Mouse (Mus musculus): Measurements from ENCODE around the gene Pde11a. TPM values are rescaled to one million over a fixed set of nuclear protein-coding genes. Genes with fewer than 3 reads are reported as not detected.

The Pde11a gene
- total and polyA plus RNA-seq, 3 experiments = 0.04 to 2.3 (median 0.38) TPM

DNA sequence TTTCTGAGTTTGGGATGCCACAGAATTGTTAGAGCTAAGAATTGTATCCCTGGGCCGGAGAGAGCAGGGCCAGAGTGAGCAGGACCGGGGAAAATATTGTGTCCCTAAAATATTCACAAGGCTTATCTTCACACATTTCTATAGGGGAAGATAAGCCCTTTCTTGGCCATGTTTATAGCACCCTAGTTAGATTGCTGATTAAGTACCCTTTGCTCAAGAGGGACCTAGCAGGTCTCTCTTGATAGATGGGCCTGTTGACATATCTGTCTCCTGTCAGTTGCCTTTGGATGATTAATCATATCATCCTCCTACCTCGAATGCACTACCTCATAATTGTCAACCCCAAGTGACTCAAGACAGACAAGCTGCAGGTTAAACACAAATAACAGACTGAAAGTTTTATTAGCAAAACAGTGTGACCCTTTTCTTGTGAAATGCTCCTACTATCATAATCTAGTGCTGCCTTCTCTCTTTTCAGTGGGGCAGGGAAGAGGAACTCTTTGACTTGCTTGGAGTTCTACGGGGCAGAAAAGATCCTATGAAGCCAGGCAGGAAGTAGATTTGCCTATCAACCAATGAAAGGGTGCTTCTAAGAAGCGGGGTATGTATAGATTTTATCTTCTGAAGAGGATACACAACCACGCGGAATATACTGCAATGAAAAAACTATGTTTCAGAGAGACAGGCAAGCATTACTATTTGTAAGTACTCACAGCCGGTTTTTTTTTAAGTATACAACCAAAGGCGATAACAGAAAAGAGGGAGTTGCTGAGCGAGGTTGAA lies 100.7 kb downstream of the Pde11a start:
- Histone ChIP-seq H3K4me3 (ENCODE audit: low read depth, low read length) (no peak overlapping the region; the same call in 1 of the 2 replicates), H3K36me3 (replicated peaks) (no peaks in the 10 kb centered on the region), H3K9me3 (replicated peaks) (no peaks in the 10 kb centered on the region), H3K4me1 (ENCODE audit: insufficient read depth, low read depth, low read length) (peaks cover 26% of the 10 kb centered on the region), H3K27me3 (ENCODE audit: insufficient read depth, low read length) (no peaks in the 10 kb centered on the region)
- TF ChIP-seq CTCF (IDR thresholded peaks at IDR 0.05; ENCODE audit: low read depth, low read length) = no peak
- TF ChIP-seq TAL1 (conservative IDR thresholded peaks at IDR 0.05; ENCODE audit: low read depth, low read length) = no peak
- no peak for TF ChIP-seq POLR2AphosphoS5 (IDR thresholded peaks at IDR 0.05; ENCODE audit: insufficient replicate concordance, low read depth, low read length)
- TF ChIP-seq GATA2 (IDR thresholded peaks at IDR 0.05; ENCODE audit: borderline replicate concordance, low read depth, low read length) = no peak
- no peak for TF ChIP-seq GATA1 (IDR thresholded peaks at IDR 0.05; ENCODE audit: borderline replicate concordance, low read length)
- ATAC-seq (ENCODE audit: extremely low read depth, insufficient number of reproducible peaks, low FRiP score, poor library complexity, severe bottlenecking) (peak; percentile 69), DNase-seq (ENCODE audit: low spot score) (peak; percentile 28)

DNA sequence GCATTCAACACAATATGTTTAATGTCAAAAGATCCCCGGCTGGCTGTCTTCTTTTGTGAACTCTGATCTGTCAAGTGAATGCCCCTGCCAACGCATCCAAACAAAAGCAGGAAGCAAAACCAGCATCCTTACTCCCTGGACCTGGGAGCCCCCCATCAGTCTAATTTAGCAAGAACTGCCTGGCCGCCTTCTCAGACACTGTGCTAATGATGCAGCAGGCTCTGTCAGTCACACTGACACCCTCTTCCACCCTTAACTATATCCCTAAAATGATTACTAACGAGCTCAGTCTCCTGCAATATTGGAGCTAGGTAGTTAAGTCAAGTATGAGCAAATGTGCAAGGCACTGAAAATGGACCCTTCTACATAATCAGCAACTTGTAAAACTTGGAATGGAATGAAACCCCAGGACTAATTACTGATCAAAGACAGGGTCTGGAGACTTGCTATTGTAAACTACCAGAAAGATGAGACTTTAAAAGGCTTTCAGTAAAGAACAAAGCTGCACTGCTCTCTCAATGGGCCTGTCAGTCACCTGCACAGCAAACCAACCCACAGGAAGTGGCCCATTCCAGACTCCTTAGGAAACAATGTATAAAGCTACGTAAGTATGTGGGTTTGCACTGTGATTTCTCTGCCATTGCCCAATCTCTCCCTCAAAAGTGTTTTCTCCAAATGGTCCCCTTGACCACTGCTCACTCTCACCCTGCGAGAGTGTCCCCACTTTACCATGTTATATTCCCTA lies 118.0 kb downstream of the Pde11a start:
- Histone ChIP-seq H3K4me1 (ENCODE audit: insufficient read depth, low read depth, low read length) (peaks cover 42% of the 10 kb centered on the region), H3K4me3 (ENCODE audit: low read depth, low read length) (no peak overlapping the region), H3K27me3 (ENCODE audit: insufficient read depth, low read length) (no peaks in the 10 kb centered on the region), H3K9me3 (replicated peaks) (no peaks in the 10 kb centered on the region), H3K36me3 (replicated peaks) (no peaks in the 10 kb centered on the region)
- no peak for DNase-seq (ENCODE audit: low spot score)
- no peak for ATAC-seq (ENCODE audit: extremely low read depth, insufficient number of reproducible peaks, low FRiP score, poor library complexity, severe bottlenecking)
- no peak for TF ChIP-seq GATA1 (IDR thresholded peaks at IDR 0.05; ENCODE audit: borderline replicate concordance, low read length)
- TF ChIP-seq POLR2AphosphoS5 (IDR thresholded peaks at IDR 0.05; ENCODE audit: insufficient replicate concordance, low read depth, low read length) = no peak
- no peak for TF ChIP-seq CTCF (IDR thresholded peaks at IDR 0.05; ENCODE audit: low read depth, low read length)
- TF ChIP-seq GATA2 (IDR thresholded peaks at IDR 0.05; ENCODE audit: borderline replicate concordance, low read depth, low read length) = no peak
- no peak for TF ChIP-seq TAL1 (conservative IDR thresholded peaks at IDR 0.05; ENCODE audit: low read depth, low read length)

DNA sequence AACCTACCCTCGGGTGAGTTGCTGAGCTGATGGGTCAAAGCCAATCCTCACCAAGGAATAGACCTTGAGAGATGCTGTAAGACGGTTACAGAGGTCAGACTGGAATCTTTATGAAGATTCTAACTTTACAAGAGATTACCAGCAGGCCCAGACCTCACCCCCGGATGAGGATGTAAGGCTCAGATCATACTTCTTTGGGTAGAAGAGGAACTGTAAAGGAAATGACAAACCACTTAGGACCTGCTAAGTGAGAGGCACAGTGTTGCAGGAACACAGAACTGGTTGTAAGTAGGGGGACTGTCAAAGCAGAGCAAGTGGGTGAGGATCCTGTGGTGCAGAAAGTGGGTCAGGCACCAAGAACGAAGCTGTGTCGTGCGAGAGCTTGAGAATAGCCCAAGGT lies 119.0 kb downstream of the Pde11a start:
- no peak for TF ChIP-seq POLR2AphosphoS5 (IDR thresholded peaks at IDR 0.05; ENCODE audit: insufficient replicate concordance, low read depth, low read length)
- TF ChIP-seq TAL1 (conservative IDR thresholded peaks at IDR 0.05; ENCODE audit: low read depth, low read length) = no peak
- no peak for TF ChIP-seq GATA1 (IDR thresholded peaks at IDR 0.05; ENCODE audit: borderline replicate concordance, low read length)
- TF ChIP-seq GATA2 (IDR thresholded peaks at IDR 0.05; ENCODE audit: borderline replicate concordance, low read depth, low read length) = no peak
- TF ChIP-seq CTCF (IDR thresholded peaks at IDR 0.05; ENCODE audit: low read depth, low read length) = no peak
- Histone ChIP-seq H3K4me3 (ENCODE audit: low read depth, low read length) (no peak overlapping the region), H3K27me3 (ENCODE audit: insufficient read depth, low read length) (no peaks in the 10 kb centered on the region), H3K4me1 (ENCODE audit: insufficient read depth, low read depth, low read length) (peaks cover 51% of the 10 kb centered on the region), H3K9me3 (replicated peaks) (no peaks in the 10 kb centered on the region), H3K36me3 (replicated peaks) (no peaks in the 10 kb centered on the region)
- ATAC-seq (ENCODE audit: extremely low read depth, insufficient number of reproducible peaks, low FRiP score, poor library complexity, severe bottlenecking) = no peak
- DNase-seq (ENCODE audit: low spot score) = no peak

DNA sequence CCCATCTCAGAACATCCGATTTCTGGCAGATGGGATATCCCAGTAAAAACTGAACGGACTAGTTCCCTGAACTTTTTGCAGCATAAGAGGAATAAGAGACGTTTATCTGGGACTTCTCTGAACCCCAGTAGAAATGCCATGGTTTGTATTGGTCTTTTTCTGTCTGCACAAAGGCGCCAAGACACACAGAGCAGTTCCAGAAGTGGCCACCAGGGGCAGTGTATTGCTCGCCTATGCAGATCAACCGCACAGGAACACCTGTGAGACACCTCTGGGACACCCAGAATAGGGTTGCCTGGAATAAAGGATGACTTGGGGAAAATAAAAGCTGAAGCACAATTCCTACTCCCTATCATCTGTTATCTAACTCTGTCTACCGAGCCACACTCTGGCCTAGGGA lies 122.4 kb downstream of the Pde11a start:
- Histone ChIP-seq H3K4me1 (ENCODE audit: insufficient read depth, low read depth, low read length) (peaks cover 67% of the 10 kb centered on the region), H3K9me3 (replicated peaks) (no peaks in the 10 kb centered on the region), H3K27me3 (ENCODE audit: insufficient read depth, low read length) (no peaks in the 10 kb centered on the region), H3K36me3 (replicated peaks) (no peaks in the 10 kb centered on the region), H3K4me3 (ENCODE audit: low read depth, low read length) (no peak overlapping the region)
- TF ChIP-seq TAL1 (conservative IDR thresholded peaks at IDR 0.05; ENCODE audit: low read depth, low read length) = no peak
- TF ChIP-seq CTCF (IDR thresholded peaks at IDR 0.05; ENCODE audit: low read depth, low read length) = peak; percentile 63
- ATAC-seq (ENCODE audit: extremely low read depth, insufficient number of reproducible peaks, low FRiP score, poor library complexity, severe bottlenecking) (no peak), DNase-seq (ENCODE audit: low spot score) (no peak)

DNA sequence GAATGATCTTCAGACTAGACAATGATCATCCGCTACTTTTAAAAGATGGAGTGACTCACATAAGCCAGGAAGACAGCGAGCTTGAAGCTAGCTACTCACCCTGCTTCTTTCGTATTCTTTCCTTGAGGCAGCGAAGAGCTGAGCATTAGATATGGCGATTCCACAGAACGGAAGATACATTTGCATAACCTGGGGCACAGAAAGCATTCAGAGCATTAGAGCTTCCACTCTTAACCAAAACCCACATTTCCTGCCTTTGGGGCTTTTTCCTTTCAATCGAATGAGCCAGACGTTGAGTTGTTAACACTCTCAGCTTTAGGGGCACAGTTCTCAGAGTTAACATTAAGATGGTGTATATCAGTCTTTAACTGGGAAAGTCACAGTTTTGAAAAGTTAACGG lies 123.4 kb downstream of the Pde11a start:
- Histone ChIP-seq H3K9me3 (replicated peaks) (no peaks in the 10 kb centered on the region), H3K27me3 (ENCODE audit: insufficient read depth, low read length) (no peaks in the 10 kb centered on the region), H3K36me3 (replicated peaks) (no peaks in the 10 kb centered on the region), H3K4me1 (ENCODE audit: insufficient read depth, low read depth, low read length) (peaks cover 63% of the 10 kb centered on the region), H3K4me3 (ENCODE audit: low read depth, low read length) (peak overlapping the region; percentile 48; the same call in 1 of the 2 replicates)
- TF ChIP-seq TAL1 (conservative IDR thresholded peaks at IDR 0.05; ENCODE audit: low read depth, low read length) = no peak
- no peak for TF ChIP-seq POLR2AphosphoS5 (IDR thresholded peaks at IDR 0.05; ENCODE audit: insufficient replicate concordance, low read depth, low read length)
- TF ChIP-seq CTCF (IDR thresholded peaks at IDR 0.05; ENCODE audit: low read depth, low read length) = no peak
- TF ChIP-seq GATA1 (IDR thresholded peaks at IDR 0.05; ENCODE audit: borderline replicate concordance, low read length) = no peak
- TF ChIP-seq GATA2 (IDR thresholded peaks at IDR 0.05; ENCODE audit: borderline replicate concordance, low read depth, low read length) = no peak
- ATAC-seq (ENCODE audit: extremely low read depth, insufficient number of reproducible peaks, low FRiP score, poor library complexity, severe bottlenecking) (no peak), DNase-seq (ENCODE audit: low spot score) (no peak)

DNA sequence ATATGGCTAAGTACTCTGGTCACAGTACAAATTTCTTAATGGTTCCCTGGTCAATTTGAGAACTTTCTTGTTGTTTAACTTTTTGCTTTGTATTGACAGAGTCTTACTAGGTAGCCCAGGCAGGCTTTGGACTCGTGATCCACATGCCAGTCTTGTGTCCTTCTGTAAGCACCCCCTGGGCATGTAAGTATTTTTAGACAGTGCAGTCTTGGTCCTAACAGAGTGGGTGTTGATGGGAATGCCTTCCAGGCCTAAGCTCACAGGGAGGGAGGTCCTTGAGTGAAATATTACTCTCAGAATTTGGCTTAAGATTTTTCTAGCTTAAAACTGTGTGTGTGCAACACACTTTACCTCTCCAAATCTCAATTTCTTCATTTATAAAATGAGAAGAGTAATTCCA lies 153.4 kb downstream of the Pde11a start:
- DNase-seq (ENCODE audit: low spot score) (no peak), ATAC-seq (ENCODE audit: extremely low read depth, insufficient number of reproducible peaks, low FRiP score, poor library complexity, severe bottlenecking) (no peak)
- Histone ChIP-seq H3K4me1 (ENCODE audit: insufficient read depth, low read depth, low read length) (peaks cover 4% of the 10 kb centered on the region; the same call in 1 of the 2 replicates), H3K9me3 (replicated peaks) (no peaks in the 10 kb centered on the region), H3K27me3 (ENCODE audit: insufficient read depth, low read length) (peaks cover 3% of the 10 kb centered on the region; the same call in 1 of the 2 replicates), H3K36me3 (replicated peaks) (no peaks in the 10 kb centered on the region), H3K4me3 (ENCODE audit: low read depth, low read length) (no peak overlapping the region)
- no peak for TF ChIP-seq POLR2AphosphoS5 (IDR thresholded peaks at IDR 0.05; ENCODE audit: insufficient replicate concordance, low read depth, low read length)
- no peak for TF ChIP-seq GATA2 (IDR thresholded peaks at IDR 0.05; ENCODE audit: borderline replicate concordance, low read depth, low read length)
- TF ChIP-seq TAL1 (conservative IDR thresholded peaks at IDR 0.05; ENCODE audit: low read depth, low read length) = no peak
- TF ChIP-seq CTCF (IDR thresholded peaks at IDR 0.05; ENCODE audit: low read depth, low read length) = no peak
- TF ChIP-seq GATA1 (IDR thresholded peaks at IDR 0.05; ENCODE audit: borderline replicate concordance, low read length) = no peak
